Mouse (Mus musculus) forebrain, embryonic 12.5 days (tissue): ENCODE results near the gene Kcnf1. TPM values are rescaled to one million over a fixed set of nuclear protein-coding genes. Genes with fewer than 3 reads are reported as not detected.

Experiments used
- ATAC-seq: fragments of 200-750 bp; cut with Nextera tagmentation; 2 replicates; pipeline ENCODE4 v1.8.0; 2017; ENCODE audit warnings: moderate TSS enrichment; ENCODE audit not compliant: low FRiP score
- H3K27ac ChIP-seq: fragments of 300-500 bp; sonication (generic); 2 replicates; pipeline ENCODE4 v1.5.1; 2016; ENCODE audit warnings: mild to moderate bottlenecking
- H3K27me3 ChIP-seq: fragments of 300-500 bp; sonication (generic); 2 replicates; pipeline ENCODE4 v1.6.1; 2016; ENCODE audit warnings: mild to moderate bottlenecking
- H3K36me3 ChIP-seq: fragments of 300-500 bp; sonication (generic); replicated peaks from 2 replicates; pipeline ENCODE4 v1.6.1; 2016; ENCODE audit warnings: mild to moderate bottlenecking
- H3K4me1 ChIP-seq: fragments of 300-500 bp; sonication (generic); 2 replicates; pipeline ENCODE4 v1.6.1; 2016
- H3K4me2 ChIP-seq: fragments of 300-500 bp; sonication (generic); 2 replicates; pipeline ENCODE4 v1.6.1; 2016; ENCODE audit warnings: mild to moderate bottlenecking, moderate library complexity
- H3K4me3 ChIP-seq: fragments of 300-500 bp; sonication (generic); replicated peaks from 2 replicates; pipeline ENCODE4 v1.5.1; 2016; ENCODE audit warnings: mild to moderate bottlenecking
- H3K9ac ChIP-seq: fragments of 300-500 bp; sonication (generic); 2 replicates; pipeline ENCODE4 v1.6.1; 2016; ENCODE audit warnings: mild to moderate bottlenecking
- H3K9me3 ChIP-seq: fragments of 300-500 bp; sonication (generic); 2 replicates; pipeline ENCODE4 v1.6.1; 2016
- WGBS: fragments of 180-500 bp; shearing (Covaris S2); methylation state at CpG from one replicate; pipeline ENCODE4 v1.1.7; 2016; 5-methylcytosine and 5-hydroxymethylcytosine counted together
- polyA plus RNA-seq: library from polyadenylated mRNA; unstranded; fragments of >200 nt; fragmentation: Nextera tagmentation; extraction: Ambion mirVana; gene quantifications from 2 replicates; pipeline ENCODE4 v1.2.1, GENCODE M21; 2016

Gene Kcnf1
- 2.3 and 2.8 TPM in 2 replicates for polyA plus RNA-seq

- Histone ChIP-seq H3K27ac (0 out of 2 replicates have a peak within 1 kb of the TSS, but pooled peaks have one; percentile 31), H3K36me3 (no peaks in the 10 kb centered on the region), H3K27me3 (peaks cover 36% of the 10 kb centered on the region), H3K9me3 (no peaks in the 10 kb centered on the region), H3K4me1 (peaks cover 13% of the 10 kb centered on the region), H3K4me2 (peak within 1 kb of the TSS; percentile 99), H3K9ac (peak within 1 kb of the TSS; percentile 68), H3K4me3 (peak within 1 kb of the TSS; percentile 52)
- no peak; the same call in 1 of the 2 replicates for ATAC-seq
- WGBS = 12% methylated on average over 4 of the region's 4 CpGs
These were observed at the start of gene Kcnf1 for GRCm38 (mm10) chr12:17176757-17177092. TSS of gene Kcnf1 (minus strand) at chr12:17176888.

GRCm38 (mm10) chr12:17225012-17225411 is 48.3 kb upstream of the Kcnf1 start:
- Histone ChIP-seq H3K4me3 (no peak overlapping the region), H3K4me2 (no peak overlapping the region), H3K36me3 (no peaks in the 10 kb centered on the region), H3K9ac (no peak overlapping the region), H3K27me3 (no peaks in the 10 kb centered on the region), H3K9me3 (no peaks in the 10 kb centered on the region), H3K4me1 (no peaks in the 10 kb centered on the region), H3K27ac (no peak overlapping the region)
- 85% methylated on average over 5 of the region's 5 CpGs for WGBS
- ATAC-seq = no peak

GRCm38 (mm10) chr12:17223050-17223449 is 46.4 kb upstream of the Kcnf1 start:
- no peak overlapping the region for H3K4me2 ChIP-seq
- no peak overlapping the region for H3K9ac ChIP-seq
- 66% methylated on average over 3 of the region's 3 CpGs for WGBS
- no peak overlapping the region for H3K4me3 ChIP-seq
- no peaks in the 10 kb centered on the region for H3K9me3 ChIP-seq
- H3K36me3 ChIP-seq = no peaks in the 10 kb centered on the region
- no peak for ATAC-seq
- H3K27me3 ChIP-seq = no peaks in the 10 kb centered on the region
- H3K4me1 ChIP-seq = no peaks in the 10 kb centered on the region
- H3K27ac ChIP-seq = no peak overlapping the region

GRCm38 (mm10) chr12:17221891-17222428 is 45.3 kb upstream of the Kcnf1 start:
- Histone ChIP-seq H3K4me1 (no peaks in the 10 kb centered on the region), H3K36me3 (no peaks in the 10 kb centered on the region), H3K9ac (no peak overlapping the region), H3K4me2 (no peak overlapping the region), H3K9me3 (no peaks in the 10 kb centered on the region), H3K27me3 (no peaks in the 10 kb centered on the region), H3K4me3 (no peak overlapping the region), H3K27ac (no peak overlapping the region)
- ATAC-seq = no peak
- 50% methylated on average over 5 of the region's 5 CpGs for WGBS

GRCm38 (mm10) chr12:17220631-17221030 is 43.9 kb upstream of the Kcnf1 start:
- Histone ChIP-seq H3K4me2 (no peak overlapping the region), H3K36me3 (no peaks in the 10 kb centered on the region), H3K27ac (no peak overlapping the region), H3K4me1 (no peaks in the 10 kb centered on the region), H3K4me3 (no peak overlapping the region), H3K9me3 (no peaks in the 10 kb centered on the region), H3K27me3 (no peaks in the 10 kb centered on the region), H3K9ac (no peak overlapping the region)
- WGBS = 82% methylated on average over 5 of the region's 5 CpGs
- no peak for ATAC-seq

- Histone ChIP-seq H3K9me3 (no peaks in the 10 kb centered on the region), H3K4me1 (no peaks in the 10 kb centered on the region), H3K27ac (no peak overlapping the region), H3K4me2 (no peak overlapping the region), H3K4me3 (no peak overlapping the region), H3K36me3 (no peaks in the 10 kb centered on the region), H3K9ac (no peak overlapping the region), H3K27me3 (no peaks in the 10 kb centered on the region)
- 85% methylated on average over 4 of the region's 4 CpGs for WGBS
- ATAC-seq = no peak
These were observed 42.4 kb upstream of the Kcnf1 start for GRCm38 (mm10) chr12:17219107-17219506.

- H3K27ac ChIP-seq = no peak overlapping the region
- 24% methylated on average over 8 of the region's 8 CpGs for WGBS
- no peak for ATAC-seq
These were observed 41.7 kb upstream of the Kcnf1 start for GRCm38 (mm10) chr12:17218390-17218789.

GRCm38 (mm10) chr12:17215751-17216150 is 39.1 kb upstream of the Kcnf1 start:
- no peak overlapping the region for H3K27ac ChIP-seq
- ATAC-seq = no peak
- no peak overlapping the region for H3K9ac ChIP-seq
- H3K27me3 ChIP-seq = no peaks in the 10 kb centered on the region
- no peak overlapping the region for H3K4me3 ChIP-seq
- no peaks in the 10 kb centered on the region for H3K36me3 ChIP-seq
- no peaks in the 10 kb centered on the region for H3K4me1 ChIP-seq
- WGBS = 95% methylated on average over 7 of the region's 7 CpGs
- no peak overlapping the region for H3K4me2 ChIP-seq
- no peaks in the 10 kb centered on the region for H3K9me3 ChIP-seq

More at GRCm38 (mm10) chr12:17218390-17218789, 41.7 kb upstream of the Kcnf1 start:
- H3K9me3 ChIP-seq = no peaks in the 10 kb centered on the region
- no peak overlapping the region for H3K9ac ChIP-seq
- no peak overlapping the region for H3K4me3 ChIP-seq
- H3K4me1 ChIP-seq = no peaks in the 10 kb centered on the region
- no peaks in the 10 kb centered on the region for H3K27me3 ChIP-seq
- H3K36me3 ChIP-seq = no peaks in the 10 kb centered on the region
- no peak overlapping the region for H3K4me2 ChIP-seq

- Histone ChIP-seq H3K4me1 (peaks cover 10% of the 10 kb centered on the region), H3K27ac (no peak overlapping the region)
These were observed 26.0 kb upstream of the Kcnf1 start for GRCm38 (mm10) chr12:17202492-17203322.

GRCm38 (mm10) chr12:17198621-17199020 is 21.9 kb upstream of the Kcnf1 start:
- Histone ChIP-seq H3K9me3 (no peaks in the 10 kb centered on the region), H3K4me2 (no peak overlapping the region), H3K27ac (no peak overlapping the region), H3K36me3 (no peaks in the 10 kb centered on the region), H3K9ac (no peak overlapping the region), H3K4me3 (no peak overlapping the region), H3K27me3 (no peaks in the 10 kb centered on the region), H3K4me1 (peaks cover 10% of the 10 kb centered on the region)
- ATAC-seq = no peak
- WGBS = 91% methylated on average over 5 of the region's 5 CpGs

More at GRCm38 (mm10) chr12:17202492-17203322, 26.0 kb upstream of the Kcnf1 start:
- H3K4me3 ChIP-seq = no peak overlapping the region
- H3K27me3 ChIP-seq = no peaks in the 10 kb centered on the region
- H3K36me3 ChIP-seq = no peaks in the 10 kb centered on the region
- ATAC-seq = peak; percentile 44; the same call in 1 of the 2 replicates
- no peak overlapping the region for H3K4me2 ChIP-seq
- no peak overlapping the region for H3K9ac ChIP-seq
- WGBS = 31% methylated on average over 13 of the region's 13 CpGs
- H3K9me3 ChIP-seq = no peaks in the 10 kb centered on the region

GRCm38 (mm10) chr12:17194140-17194539 is 17.5 kb upstream of the Kcnf1 start:
- ATAC-seq = no peak
- Histone ChIP-seq H3K4me3 (no peak overlapping the region), H3K9me3 (no peaks in the 10 kb centered on the region), H3K27ac (no peak overlapping the region), H3K36me3 (no peaks in the 10 kb centered on the region), H3K9ac (no peak overlapping the region), H3K4me1 (no peaks in the 10 kb centered on the region), H3K27me3 (no peaks in the 10 kb centered on the region), H3K4me2 (no peak overlapping the region)
- WGBS = 92% methylated on average over 6 of the region's 6 CpGs

- 95% methylated on average over 1 of the region's 1 CpGs for WGBS
- H3K9me3 ChIP-seq = no peaks in the 10 kb centered on the region
- H3K4me2 ChIP-seq = no peak overlapping the region
- H3K4me1 ChIP-seq = no peaks in the 10 kb centered on the region
- no peak overlapping the region for H3K27ac ChIP-seq
- no peaks in the 10 kb centered on the region for H3K36me3 ChIP-seq
- no peaks in the 10 kb centered on the region for H3K27me3 ChIP-seq
- no peak overlapping the region for H3K4me3 ChIP-seq
- ATAC-seq = no peak
- H3K9ac ChIP-seq = no peak overlapping the region
These were observed 16.6 kb upstream of the Kcnf1 start for GRCm38 (mm10) chr12:17193311-17193710.

- H3K36me3 ChIP-seq = no peaks in the 10 kb centered on the region
- no peaks in the 10 kb centered on the region for H3K27me3 ChIP-seq
- ATAC-seq = no peak
- no peak overlapping the region for H3K9ac ChIP-seq
- no peak overlapping the region for H3K27ac ChIP-seq
- H3K4me2 ChIP-seq = no peak overlapping the region
- WGBS = 91% methylated on average over 2 of the region's 2 CpGs
- H3K4me1 ChIP-seq = no peaks in the 10 kb centered on the region
- H3K4me3 ChIP-seq = no peak overlapping the region
- H3K9me3 ChIP-seq = no peaks in the 10 kb centered on the region
These were observed 16.2 kb upstream of the Kcnf1 start for GRCm38 (mm10) chr12:17192887-17193286.
